Mouse (Mus musculus) thymus, postnatal 25 days (tissue): Measurements from ENCODE around the gene Btf3l4.

Source experiments
- DNase-seq: peaks from one replicate; pipeline ENCODE4 v3.0.0; 2022

The Btf3l4 gene

GRCm38 (mm10) chr4:108832916-108833827 is at the start of gene Btf3l4:
TSS of gene Btf3l4 (minus strand) at chr4:108833614.
- peak; percentile 90 for DNase-seq

DNA sequence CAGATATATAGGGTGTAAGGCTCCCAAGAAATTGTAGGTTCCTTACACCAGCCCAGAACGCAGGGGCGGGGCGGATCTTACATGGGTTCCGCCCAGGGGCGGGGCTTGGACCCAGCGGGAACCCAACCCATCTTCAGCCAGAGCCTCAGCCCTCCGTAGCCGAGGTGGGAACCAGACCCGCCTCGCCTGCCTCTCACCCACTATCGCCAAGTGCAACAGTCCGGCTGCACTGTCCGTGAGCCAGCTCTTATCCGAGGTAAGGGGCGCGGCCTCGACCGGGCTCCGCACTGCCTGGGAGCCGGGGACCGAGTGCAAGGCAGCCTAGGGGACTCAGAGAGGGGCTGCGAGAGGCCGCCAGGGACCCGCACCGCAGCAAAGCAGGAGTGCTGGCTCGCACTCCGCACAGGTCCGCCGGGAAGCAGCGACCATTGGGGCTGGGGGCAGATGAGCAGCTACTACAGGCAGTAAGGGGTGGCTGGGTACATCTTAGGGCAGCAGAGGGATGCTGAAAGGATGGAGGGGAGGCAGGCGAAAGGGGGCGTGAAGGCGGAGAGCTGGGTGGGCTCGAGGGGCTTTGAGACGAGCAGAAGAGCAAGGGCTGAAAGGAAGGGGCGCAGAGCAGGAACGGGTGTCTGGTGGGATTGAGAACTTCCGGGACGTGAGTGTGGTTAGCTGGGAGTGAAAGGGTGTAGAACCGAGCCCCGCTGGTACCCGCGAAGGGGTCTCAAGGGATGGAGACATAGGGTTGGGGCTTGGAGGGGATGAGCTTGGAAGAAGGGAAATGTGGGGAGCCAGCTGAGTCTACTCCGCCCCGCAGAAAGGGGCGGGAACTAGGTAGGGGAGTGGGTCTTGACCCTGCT is 45.8 kb upstream of the Btf3l4 start, which contains the start of gene Rab3b:
Rab3b (plus strand) TSS at position 101 of the 860 bp plus-strand sequence.
- DNase-seq, result peak; percentile 52

GRCm38 (mm10) chr4:108877901-108878300 is 44.5 kb upstream of the Btf3l4 start:
- no peak for DNase-seq

- no peak for DNase-seq
Observed at GRCm38 (mm10) chr4:108873746-108874145, 40.3 kb upstream of the Btf3l4 start.

- DNase-seq, result peak; percentile 69
Observed at GRCm38 (mm10) chr4:108869730-108870374, 36.4 kb upstream of the Btf3l4 start.

DNA sequence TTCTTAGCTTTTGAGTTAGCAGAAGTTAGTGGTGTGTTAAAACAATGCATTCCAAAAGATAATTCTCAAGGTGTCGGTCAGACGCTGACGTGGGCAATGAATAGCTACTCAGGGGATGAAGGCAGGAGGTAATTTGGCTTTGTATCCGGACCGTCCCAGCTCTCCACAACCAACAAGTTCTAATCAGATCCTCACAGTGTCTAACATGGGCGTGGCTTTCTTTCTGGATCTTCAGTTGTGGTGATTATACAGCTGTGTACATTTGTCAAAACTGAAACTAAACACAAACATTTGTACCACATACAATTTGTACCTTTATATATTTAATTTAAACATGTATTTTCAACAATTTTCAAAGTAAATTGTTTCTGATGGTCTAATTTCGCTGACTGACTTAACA is 33.4 kb upstream of the Btf3l4 start:
- DNase-seq, result no peak

DNA sequence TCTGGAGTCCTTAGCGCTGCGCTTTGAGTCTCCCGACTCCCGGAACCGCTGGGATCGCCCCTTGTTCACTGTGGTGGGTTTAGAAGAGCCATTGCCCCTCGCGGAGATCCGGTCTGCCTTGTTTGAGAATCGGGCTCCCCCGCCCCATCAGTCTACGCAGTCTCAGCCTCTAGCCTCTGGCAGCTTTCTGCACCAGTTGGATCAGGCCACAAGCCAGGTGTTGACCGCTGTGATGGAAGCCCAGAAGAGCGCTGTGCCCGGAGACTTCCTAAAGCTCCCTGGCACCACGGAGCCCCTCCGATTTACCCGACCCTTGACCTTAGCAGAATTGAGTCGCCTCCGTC is 15.1 kb upstream of the Btf3l4 start, which contains the start of gene A730015C16Rik:
A730015C16Rik (minus strand) TSS at position 115 of the 344 bp plus-strand sequence.
- DNase-seq, result peak; percentile 19

DNA sequence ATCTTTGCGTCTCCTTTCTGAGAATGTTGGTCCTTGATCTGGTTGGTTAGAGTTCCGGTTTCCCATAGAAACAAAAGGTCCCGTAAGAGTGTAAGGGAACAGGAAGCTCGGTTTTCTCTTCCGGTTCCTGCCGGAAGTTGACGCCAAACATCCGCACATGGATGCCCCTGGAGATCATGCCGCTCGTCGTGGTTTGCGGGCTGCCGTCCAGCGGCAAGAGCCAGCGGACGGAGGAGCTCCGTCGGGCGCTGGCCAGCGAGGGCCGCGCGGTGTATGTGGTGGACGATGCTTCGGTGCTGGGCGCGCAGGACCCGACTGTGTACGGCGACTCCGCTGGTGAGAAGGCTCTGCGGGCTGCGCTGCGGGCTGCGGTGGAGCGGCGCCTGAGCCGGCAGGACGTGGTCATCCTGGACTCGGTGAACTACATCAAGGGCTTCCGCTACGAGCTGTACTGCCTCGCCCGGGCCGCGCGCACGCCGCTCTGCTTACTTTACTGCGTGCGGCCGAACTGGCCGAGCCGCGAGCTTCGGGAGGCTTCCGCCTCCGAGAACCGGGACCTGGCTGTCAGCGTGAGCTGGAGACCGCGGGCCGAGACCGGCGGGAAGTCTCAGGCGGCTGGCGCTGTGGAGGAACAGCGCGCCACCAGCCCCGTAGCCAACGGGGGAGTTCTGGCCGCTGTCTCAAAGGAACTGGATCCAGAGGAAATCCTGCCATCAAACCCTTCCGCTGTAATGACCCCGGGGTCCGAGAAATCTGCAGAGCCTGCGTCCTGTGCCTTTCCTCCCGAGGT is 14.5 kb upstream of the Btf3l4 start, which contains the start of gene Kti12:
Kti12 (plus strand) TSS at position 71 of the 790 bp plus-strand sequence.
- peak; percentile 74 for DNase-seq

DNA sequence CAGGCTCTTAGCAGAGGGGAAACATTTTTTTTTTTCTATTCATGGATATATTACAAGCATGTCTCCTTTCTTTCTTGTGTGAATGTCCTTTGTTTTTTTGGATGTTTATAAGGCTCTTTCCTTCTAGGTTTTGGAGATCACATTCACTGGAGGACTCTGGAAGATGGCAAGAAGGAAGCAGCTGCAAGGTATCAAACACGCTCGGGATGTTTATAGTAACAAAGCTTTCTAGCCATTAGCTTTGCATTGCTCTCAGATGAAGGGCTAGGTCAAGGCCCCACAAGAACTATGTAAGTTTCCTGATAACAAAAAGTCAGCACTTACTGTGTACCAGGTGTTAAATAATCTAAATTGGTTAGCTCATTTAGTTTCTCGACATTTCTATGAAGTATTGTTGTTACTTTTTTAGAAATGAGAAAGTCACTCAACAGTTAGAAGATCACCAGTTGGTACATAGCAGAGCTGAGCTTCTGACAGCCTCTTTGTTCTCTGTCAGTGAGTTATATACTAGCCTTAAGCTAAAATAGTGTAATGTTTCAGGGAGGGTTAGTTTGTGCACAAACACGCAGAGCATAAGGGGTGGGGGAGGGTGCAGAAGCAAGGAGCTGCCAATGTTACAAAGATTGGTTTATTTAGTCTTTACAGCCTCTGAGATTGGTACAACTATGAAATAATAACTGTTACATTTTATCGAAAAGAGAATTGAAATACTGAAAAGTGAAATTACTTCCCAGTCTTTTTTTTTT is 12.6 kb upstream of the Btf3l4 start:
- DNase-seq, result no peak

- no peak for DNase-seq
Observed at GRCm38 (mm10) chr4:108843336-108843735, 9.9 kb upstream of the Btf3l4 start.

DNA sequence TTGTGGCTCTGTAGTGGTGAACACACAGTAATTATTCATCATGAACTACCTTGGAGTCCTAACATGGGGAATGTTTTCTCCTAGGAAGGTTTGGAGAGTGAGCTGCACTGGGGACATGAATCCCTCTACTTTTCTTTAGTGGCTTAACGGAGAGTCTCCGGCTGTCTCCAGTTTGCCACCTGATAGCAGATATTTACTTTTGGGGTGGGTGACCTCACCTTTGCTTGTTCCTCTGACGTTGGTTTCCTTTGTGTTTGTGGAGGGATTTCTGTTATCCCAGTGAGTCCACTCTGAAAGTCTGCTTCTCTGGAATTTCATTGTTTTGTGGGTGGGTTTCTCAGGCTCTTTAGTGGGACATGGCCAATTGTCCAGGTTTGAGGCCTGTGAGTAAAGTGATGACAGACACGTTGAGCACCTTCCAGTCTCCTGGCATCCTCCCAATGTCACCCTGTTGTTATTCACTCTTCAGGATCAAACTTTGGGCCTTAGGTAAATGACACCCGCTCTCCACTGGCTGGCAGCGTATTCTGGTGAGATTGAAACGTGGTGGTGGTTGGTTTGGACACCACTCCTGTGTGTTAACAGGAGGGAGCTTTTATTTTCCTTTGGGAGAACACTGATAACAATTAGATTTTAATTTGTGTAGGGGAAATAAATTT is 8.6 kb upstream of the Btf3l4 start:
- DNase-seq, result no peak

GRCm38 (mm10) chr4:108838031-108838430 is 4.6 kb upstream of the Btf3l4 start:
- no peak for DNase-seq

DNA sequence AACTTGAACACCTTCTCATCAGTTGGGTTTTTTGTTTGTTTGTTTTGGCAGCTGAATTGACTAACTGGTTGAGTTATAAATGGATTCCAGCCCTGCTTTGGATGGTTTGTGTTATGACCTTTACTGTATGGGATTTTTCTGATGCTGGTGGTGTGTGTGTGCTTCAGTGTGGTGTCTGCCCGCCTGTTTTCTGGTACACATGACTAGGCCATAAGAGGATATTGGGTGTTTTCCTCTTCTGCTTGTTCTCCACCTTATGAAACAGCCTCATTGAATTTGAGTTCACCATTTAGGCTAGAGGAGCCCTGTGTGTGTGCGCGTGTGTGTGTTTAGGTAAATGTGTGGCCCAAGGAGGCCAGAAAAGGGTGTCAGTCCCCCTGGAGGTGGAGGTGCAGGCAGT is 2.1 kb upstream of the Btf3l4 start:
- DNase-seq, result peak; percentile 4

GRCm38 (mm10) chr4:108834971-108835311 is 1.5 kb upstream of the Btf3l4 start:
- no peak for DNase-seq

DNA sequence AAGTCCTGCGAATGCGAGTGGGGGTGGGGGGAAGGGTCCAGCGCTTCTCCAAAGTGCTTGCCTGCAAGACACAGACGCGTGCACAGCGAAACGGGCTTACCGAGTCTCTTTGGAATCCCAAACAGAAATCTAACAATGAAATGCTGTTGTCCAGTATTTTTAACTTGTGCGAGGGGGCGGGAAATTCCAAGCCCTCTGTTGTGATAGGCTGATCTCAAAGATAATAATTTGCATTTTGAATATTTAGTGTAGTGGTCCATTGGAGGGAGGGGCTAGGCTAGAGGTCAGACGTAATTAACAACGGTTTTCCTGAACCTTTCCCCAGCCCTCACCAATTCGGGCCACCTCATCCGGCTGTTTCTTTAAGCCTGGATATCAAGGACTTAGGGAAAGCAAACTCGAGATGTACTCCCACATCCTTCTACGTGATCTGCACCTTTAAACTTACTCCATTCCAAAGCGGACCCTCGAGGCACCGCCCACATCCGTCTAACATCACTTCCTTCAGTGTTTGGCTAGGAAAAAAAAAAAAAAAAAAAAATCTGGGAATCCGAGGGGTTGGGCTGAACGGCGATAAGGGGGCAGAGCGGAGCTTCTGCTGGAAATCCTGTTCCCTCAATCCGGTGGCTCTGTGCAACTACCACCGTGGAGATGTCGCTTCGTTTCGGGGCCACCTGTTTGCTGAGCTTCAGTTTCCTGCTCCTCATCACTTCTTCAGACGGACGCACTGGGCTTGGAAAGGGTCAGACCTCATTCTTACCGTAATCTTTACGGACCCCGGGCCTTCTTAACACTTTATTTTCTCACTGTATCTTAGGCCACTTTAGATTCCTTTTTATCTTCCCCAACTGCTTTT is 929 bp upstream of the Btf3l4 start, which contains the start of gene Txndc12:
Txndc12 (plus strand) TSS at position 487 of the 856 bp plus-strand sequence.
- DNase-seq, result peak; percentile 81

GRCm38 (mm10) chr4:108833828-108834114 is 357 bp upstream of the Btf3l4 start:
- no peak for DNase-seq

DNA sequence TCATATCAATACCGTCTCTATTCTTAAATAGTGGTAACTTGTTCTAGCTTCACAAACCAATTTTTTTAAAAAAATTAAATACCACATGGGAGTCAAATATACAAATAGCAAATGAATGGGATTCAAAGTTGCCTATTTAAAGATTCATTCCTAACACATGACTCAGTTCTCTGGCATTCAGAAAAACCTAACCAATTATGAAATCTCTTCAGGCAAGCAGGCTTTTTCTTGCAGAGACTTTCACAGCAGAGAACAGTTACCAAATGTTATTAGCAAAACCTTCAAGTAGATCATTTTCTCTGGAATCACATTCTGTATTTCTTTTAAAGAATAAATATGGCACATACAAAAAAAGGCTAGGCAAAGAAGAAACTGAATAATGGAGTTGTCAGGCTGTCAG is 2.7 kb downstream of the Btf3l4 start:
- no peak for DNase-seq

GRCm38 (mm10) chr4:108826643-108827042 is 6.8 kb downstream of the Btf3l4 start:
- no peak for DNase-seq

DNA sequence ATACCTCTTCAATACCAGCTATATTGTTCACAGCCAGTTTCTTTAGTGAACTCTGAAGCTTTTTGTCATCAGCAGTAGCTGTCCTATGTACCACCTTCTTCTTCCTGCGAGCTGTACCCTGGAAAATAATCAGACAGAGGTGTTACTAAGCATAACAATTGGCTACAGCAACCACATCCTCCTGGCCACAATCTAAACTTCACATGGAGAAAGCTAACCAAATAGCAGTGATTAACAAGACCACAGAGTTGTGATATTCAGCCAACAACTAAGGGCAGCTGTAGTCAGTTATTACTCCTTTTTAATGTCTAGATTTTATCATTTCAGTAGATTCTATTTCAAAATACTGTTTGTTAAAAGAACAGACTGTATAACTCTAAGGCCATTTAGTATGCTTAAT is 7.3 kb downstream of the Btf3l4 start:
- DNase-seq, result no peak

- no peak for DNase-seq
Observed at GRCm38 (mm10) chr4:108825677-108826076, 7.7 kb downstream of the Btf3l4 start.
